Mouse (Mus musculus): ENCODE measurements around the gene Olfr1057. TPM values are rescaled to one million over a fixed set of nuclear protein-coding genes. Genes with fewer than 3 reads are reported as not detected.
"Not testable (repeated sequence)": the region's sequence is repeated elsewhere in the genome, so short reads cannot be mapped to it uniquely, and the experiment has no call there.

Gene Olfr1057
- polyA plus RNA-seq (2016; fragmentation: Nextera tagmentation; extraction: Ambion mirVana): not detected in 2 replicates

DNA sequence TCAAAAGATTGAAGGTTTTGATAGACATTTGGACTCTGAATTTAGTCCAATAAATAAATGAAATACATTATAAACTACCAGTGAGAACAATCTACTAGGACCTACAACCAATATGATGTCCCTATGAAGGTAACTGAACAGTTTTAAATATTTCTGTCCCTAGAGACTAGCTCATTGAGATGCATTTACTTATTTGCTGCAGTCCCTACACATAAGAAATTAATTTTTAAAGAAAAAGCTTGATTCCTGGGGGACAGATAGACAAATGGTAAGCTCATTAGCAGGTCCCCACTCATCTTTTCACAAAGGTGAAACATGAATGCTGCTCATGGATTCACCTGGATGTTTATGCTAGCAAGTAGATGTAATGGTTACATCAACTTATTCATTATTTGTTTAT, at the start of gene Olfr1057:
Olfr1057 (minus strand) TSS at position 101 of the 400 bp plus-strand sequence.
- ATAC-seq (ENCODE audit: low FRiP score): no peak
- Histone ChIP-seq H3K27ac (no peak within 1 kb of the TSS), H3K4me1 (no peaks in the 10 kb centered on the region), H3K9ac (no peak within 1 kb of the TSS), H3K4me2 (replicated peaks) (no peak within 1 kb of the TSS), H3K9me3 (replicated peaks) (no peaks in the 10 kb centered on the region), H3K4me3 (no peak within 1 kb of the TSS), H3K36me3 (no peaks in the 10 kb centered on the region), H3K27me3 (no peaks in the 10 kb centered on the region)

DNA sequence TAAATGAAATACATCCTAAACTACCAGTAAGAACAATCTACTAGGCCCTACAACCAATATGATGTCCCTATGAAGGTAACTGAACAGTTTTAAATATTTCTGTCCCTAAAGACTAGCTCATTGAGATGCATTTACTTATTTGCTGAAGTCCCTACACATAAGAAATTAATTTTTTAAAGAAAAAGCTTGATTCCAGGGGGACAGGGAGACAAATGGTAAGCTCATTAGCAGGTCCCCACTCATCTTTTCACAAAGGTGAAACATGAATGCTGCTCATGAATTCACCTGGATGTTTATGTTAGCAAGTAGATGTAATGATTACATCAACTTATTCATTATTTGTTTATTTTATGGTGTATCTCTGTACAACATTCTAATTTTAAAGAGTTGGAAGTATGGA, 48.5 kb upstream of the Olfr1057 start, which contains the start of gene Olfr1062:
Olfr1062 (minus strand) TSS at position 101 of the 400 bp plus-strand sequence.
- not testable (repeated sequence) for H3K27ac ChIP-seq; H3K4me3 ChIP-seq; H3K36me3 ChIP-seq; H3K4me2 ChIP-seq (replicated peaks); H3K9ac ChIP-seq; ATAC-seq (ENCODE audit: low FRiP score); H3K4me1 ChIP-seq; H3K27me3 ChIP-seq; H3K9me3 ChIP-seq (replicated peaks)

- no peaks in the 10 kb centered on the region for H3K4me1 ChIP-seq
- no peak within 1 kb of the TSS for H3K4me2 ChIP-seq (replicated peaks)
- no peak for ATAC-seq (ENCODE audit: low FRiP score)
- H3K27me3 ChIP-seq: no peaks in the 10 kb centered on the region
- H3K36me3 ChIP-seq: no peaks in the 10 kb centered on the region
- 78% methylated on average over 1 of the region's 1 CpGs for WGBS
- no peak within 1 kb of the TSS for H3K4me3 ChIP-seq
- no peaks in the 10 kb centered on the region for H3K9me3 ChIP-seq (replicated peaks)
- no peak within 1 kb of the TSS for H3K9ac ChIP-seq
- H3K27ac ChIP-seq: no peak within 1 kb of the TSS
Measured at GRCm38 (mm10) chr2:86413950-86414349, 35.8 kb upstream of the Olfr1057 start, which contains the start of gene Olfr1061. TSS of gene Olfr1061 (minus strand) at chr2:86414050.

DNA sequence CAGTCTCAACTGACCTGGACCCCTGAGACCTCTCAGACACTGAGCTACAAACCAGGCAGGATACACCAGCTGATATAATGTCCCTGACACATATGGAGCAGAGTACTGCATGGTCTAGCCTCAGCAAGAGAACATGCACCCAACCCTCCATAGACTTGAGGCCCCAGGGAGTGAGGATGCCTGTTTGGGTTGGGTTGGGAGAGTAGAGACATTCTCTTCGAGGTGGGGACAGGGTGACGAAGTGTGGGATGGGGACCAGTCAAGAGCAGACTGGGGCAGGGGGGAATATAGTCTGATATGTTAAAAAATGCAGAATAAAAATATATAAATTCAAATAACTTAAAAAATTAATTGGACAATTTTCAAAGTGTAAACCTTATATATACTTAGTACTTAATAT, 16.9 kb upstream of the Olfr1057 start:
- Histone ChIP-seq H3K9ac (no peak overlapping the region), H3K9me3 (replicated peaks) (no peaks in the 10 kb centered on the region), H3K36me3 (no peaks in the 10 kb centered on the region), H3K4me1 (no peaks in the 10 kb centered on the region), H3K27ac (no peak overlapping the region), H3K27me3 (no peaks in the 10 kb centered on the region), H3K4me3 (no peak overlapping the region), H3K4me2 (replicated peaks) (no peak overlapping the region)
- ATAC-seq (ENCODE audit: low FRiP score): no peak
- 91% methylated on average over 2 of the region's 2 CpGs for WGBS

DNA sequence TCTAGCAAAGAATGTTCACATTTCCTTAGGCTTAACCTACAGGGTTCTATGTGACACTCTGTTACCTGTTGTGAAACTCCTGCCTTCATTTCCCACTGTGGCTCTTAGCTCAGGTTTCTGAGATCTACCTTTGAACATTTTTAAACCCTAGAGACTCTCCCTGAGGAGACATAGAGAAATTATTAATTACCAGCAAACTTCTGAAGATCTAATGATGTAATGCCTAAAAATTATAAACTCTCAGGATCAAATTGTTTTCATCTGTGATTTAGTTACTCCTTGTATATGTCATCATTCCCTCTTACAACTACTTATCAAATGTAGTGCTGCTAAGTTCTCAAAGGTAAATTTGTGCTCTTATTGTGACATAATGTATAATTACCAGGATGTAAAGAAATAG, 10.3 kb upstream of the Olfr1057 start, which contains the start of gene Olfr1058:
Olfr1058 (minus strand) TSS at position 101 of the 400 bp plus-strand sequence.
- H3K27me3 ChIP-seq; H3K27ac ChIP-seq; H3K4me2 ChIP-seq (replicated peaks); H3K4me3 ChIP-seq; H3K9ac ChIP-seq; H3K4me1 ChIP-seq; H3K36me3 ChIP-seq; ATAC-seq (ENCODE audit: low FRiP score); H3K9me3 ChIP-seq (replicated peaks): not testable (repeated sequence)

GRCm38 (mm10) chr2:86366342-86366741, 11.9 kb downstream of the Olfr1057 start:
- not testable (repeated sequence) for H3K27ac ChIP-seq; H3K4me1 ChIP-seq; H3K36me3 ChIP-seq; H3K4me2 ChIP-seq (replicated peaks); H3K27me3 ChIP-seq; ATAC-seq (ENCODE audit: low FRiP score); H3K9me3 ChIP-seq (replicated peaks); H3K9ac ChIP-seq; H3K4me3 ChIP-seq
- no CpG with 5 or more reads among the region's 6 CpGs for WGBS

DNA sequence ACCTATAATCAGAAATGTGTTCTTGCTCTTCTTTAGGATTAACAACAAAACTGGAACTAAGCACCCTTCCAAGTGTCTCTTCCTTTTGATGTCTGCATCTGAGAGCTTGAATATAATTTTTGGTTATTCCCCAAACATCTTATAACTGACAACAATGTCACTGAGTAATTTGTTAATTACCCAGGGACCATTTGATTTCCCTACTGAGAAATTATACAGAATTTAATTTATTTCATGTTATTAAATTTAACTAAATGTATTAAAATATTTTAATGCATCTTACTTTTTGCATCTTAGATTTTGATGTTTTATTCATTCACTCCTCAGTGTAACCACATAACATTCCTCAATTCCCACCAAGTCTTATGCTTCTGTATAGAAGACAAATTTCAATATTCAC, 15.8 kb downstream of the Olfr1057 start, which contains the start of gene Olfr1056:
Olfr1056 (minus strand) TSS at position 101 of the 400 bp plus-strand sequence.
- H3K9ac ChIP-seq: no peak within 1 kb of the TSS
- no peak for ATAC-seq (ENCODE audit: low FRiP score)
- H3K27me3 ChIP-seq: no peaks in the 10 kb centered on the region
- no peaks in the 10 kb centered on the region for H3K4me1 ChIP-seq
- H3K27ac ChIP-seq: no peak within 1 kb of the TSS
- no peaks in the 10 kb centered on the region for H3K9me3 ChIP-seq (replicated peaks)
- H3K36me3 ChIP-seq: no peaks in the 10 kb centered on the region
- no peak within 1 kb of the TSS for H3K4me3 ChIP-seq
- H3K4me2 ChIP-seq (replicated peaks): no peak within 1 kb of the TSS

DNA sequence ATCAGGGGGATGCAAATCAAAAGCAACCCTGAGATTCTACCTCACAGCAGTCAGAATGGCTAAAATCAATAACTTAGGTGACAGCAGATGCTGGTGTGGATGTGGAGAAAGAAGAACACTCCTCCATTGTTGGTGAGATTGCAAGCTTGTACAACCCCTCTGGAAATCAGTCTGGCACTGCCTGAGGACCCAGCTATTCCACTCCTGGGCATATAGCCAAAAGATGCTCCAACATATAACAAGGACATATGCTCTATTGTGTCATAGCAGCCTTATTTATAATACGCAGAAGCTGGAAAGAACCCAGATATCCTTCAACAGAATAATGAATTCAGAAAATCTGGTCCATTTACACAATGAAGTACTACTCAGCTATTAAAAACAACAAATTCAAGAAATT, 26.4 kb downstream of the Olfr1057 start:
- 93% methylated on average over 1 of the region's 1 CpGs for WGBS
- H3K27me3 ChIP-seq; H3K27ac ChIP-seq; H3K4me2 ChIP-seq (replicated peaks); H3K4me1 ChIP-seq; H3K4me3 ChIP-seq; ATAC-seq (ENCODE audit: low FRiP score); H3K36me3 ChIP-seq; H3K9ac ChIP-seq; H3K9me3 ChIP-seq (replicated peaks): not testable (repeated sequence)

DNA sequence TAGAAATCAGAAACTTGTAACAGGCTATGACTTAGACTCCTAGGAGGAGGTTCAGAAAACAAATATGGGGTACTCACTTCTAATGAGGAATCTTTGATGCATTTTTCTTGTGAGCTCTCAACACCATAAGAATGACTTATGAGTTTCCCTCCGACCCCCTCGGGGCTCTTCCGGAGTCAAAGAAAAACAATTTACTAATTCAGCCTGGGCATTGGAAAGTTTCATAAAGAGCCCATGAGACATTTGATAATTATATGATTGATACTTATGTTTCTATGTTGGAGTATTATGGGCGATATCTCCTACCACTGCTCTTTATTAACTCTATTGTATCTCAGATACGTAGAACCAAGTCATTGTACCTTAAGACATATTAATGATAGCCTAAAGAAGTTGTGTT, 28.0 kb downstream of the Olfr1057 start, which contains the start of gene Olfr1055:
Olfr1055 (minus strand) TSS at position 101 of the 400 bp plus-strand sequence.
- Histone ChIP-seq H3K4me1 (no peaks in the 10 kb centered on the region), H3K27me3 (no peaks in the 10 kb centered on the region), H3K9ac (no peak within 1 kb of the TSS), H3K4me3 (no peak within 1 kb of the TSS), H3K36me3 (no peaks in the 10 kb centered on the region), H3K27ac (no peak within 1 kb of the TSS), H3K9me3 (replicated peaks) (no peaks in the 10 kb centered on the region), H3K4me2 (replicated peaks) (no peak within 1 kb of the TSS)
- 93% methylated on average over 5 of the region's 5 CpGs for WGBS
- no peak for ATAC-seq (ENCODE audit: low FRiP score)

DNA sequence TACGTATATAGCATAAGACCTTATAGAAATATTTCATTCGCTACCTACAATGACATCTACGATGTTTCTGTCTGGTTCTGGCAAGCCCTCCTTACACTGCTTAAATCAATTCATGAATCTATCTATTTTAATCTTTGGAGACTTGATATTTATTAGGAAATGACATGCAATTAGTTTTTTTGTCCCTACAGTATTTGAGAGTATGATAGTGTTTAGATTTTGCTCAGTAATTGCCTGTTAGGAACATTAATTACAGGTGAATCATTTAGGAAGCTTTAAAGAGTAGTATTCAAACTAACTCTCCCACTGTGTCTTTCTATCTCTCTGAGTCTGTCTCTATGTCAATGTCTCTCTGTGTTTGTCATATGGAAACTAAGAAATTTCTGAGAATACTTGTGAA, 42.9 kb downstream of the Olfr1057 start, which contains the start of gene Olfr1054:
Olfr1054 (minus strand) TSS at position 101 of the 400 bp plus-strand sequence.
- no peak within 1 kb of the TSS for H3K4me2 ChIP-seq (replicated peaks)
- no peak within 1 kb of the TSS for H3K9ac ChIP-seq
- no peaks in the 10 kb centered on the region for H3K9me3 ChIP-seq (replicated peaks)
- no peaks in the 10 kb centered on the region for H3K27me3 ChIP-seq
- H3K36me3 ChIP-seq: no peaks in the 10 kb centered on the region
- H3K4me1 ChIP-seq: no peaks in the 10 kb centered on the region
- 90% methylated on average over 3 of the region's 3 CpGs for WGBS
- no peak within 1 kb of the TSS for H3K4me3 ChIP-seq
- no peak for ATAC-seq (ENCODE audit: low FRiP score)
- no peak within 1 kb of the TSS for H3K27ac ChIP-seq

Other genes with a start within 250 kb of the Olfr1057 start
- not detected in 2 replicates for gene Olfr1039, start 242.5 kb downstream of the Olfr1057 start, polyA plus RNA-seq (2016; fragmentation: Nextera tagmentation; extraction: Ambion mirVana)
- gene Olfr1040, start 231.7 kb downstream of the Olfr1057 start, polyA plus RNA-seq (2016; fragmentation: Nextera tagmentation; extraction: Ambion mirVana): not detected in 2 replicates
- gene Olfr1042, start 216.6 kb downstream of the Olfr1057 start, polyA plus RNA-seq (2016; fragmentation: Nextera tagmentation; extraction: Ambion mirVana): not detected in 2 replicates
- not detected in 2 replicates for gene Olfr1043, start 210.9 kb downstream of the Olfr1057 start, polyA plus RNA-seq (2016; fragmentation: Nextera tagmentation; extraction: Ambion mirVana)
- gene Olfr1044, start 200.6 kb downstream of the Olfr1057 start, polyA plus RNA-seq (2016; fragmentation: Nextera tagmentation; extraction: Ambion mirVana): not detected in 2 replicates
- not detected in 2 replicates for gene Olfr52, start 192.7 kb downstream of the Olfr1057 start, polyA plus RNA-seq (2016; fragmentation: Nextera tagmentation; extraction: Ambion mirVana)
- not detected in 2 replicates for gene Olfr1045, start 175.4 kb downstream of the Olfr1057 start, polyA plus RNA-seq (2016; fragmentation: Nextera tagmentation; extraction: Ambion mirVana)
- gene Olfr1046, start 159.1 kb downstream of the Olfr1057 start, polyA plus RNA-seq (2016; fragmentation: Nextera tagmentation; extraction: Ambion mirVana): not detected in 2 replicates
- gene Olfr1047, start 147.0 kb downstream of the Olfr1057 start, polyA plus RNA-seq (2016; fragmentation: Nextera tagmentation; extraction: Ambion mirVana): not detected in 2 replicates
- not detected in 2 replicates for gene Olfr1048, start 138.1 kb downstream of the Olfr1057 start, polyA plus RNA-seq (2016; fragmentation: Nextera tagmentation; extraction: Ambion mirVana)
- gene Olfr1049, start 120.1 kb downstream of the Olfr1057 start, polyA plus RNA-seq (2016; fragmentation: Nextera tagmentation; extraction: Ambion mirVana): not detected in 2 replicates
- gene Olfr1051, start 99.3 kb downstream of the Olfr1057 start, polyA plus RNA-seq (2016; fragmentation: Nextera tagmentation; extraction: Ambion mirVana): not detected in 2 replicates
- not detected in 2 replicates for gene Olfr1052, start 85.9 kb downstream of the Olfr1057 start, polyA plus RNA-seq (2016; fragmentation: Nextera tagmentation; extraction: Ambion mirVana)
- gene Olfr1053, start 63.1 kb downstream of the Olfr1057 start, polyA plus RNA-seq (2016; fragmentation: Nextera tagmentation; extraction: Ambion mirVana): not detected in 2 replicates
- not detected in 2 replicates for gene Olfr1054, start 43.0 kb downstream of the Olfr1057 start, polyA plus RNA-seq (2016; fragmentation: Nextera tagmentation; extraction: Ambion mirVana)
- gene Olfr1055, start 28.1 kb downstream of the Olfr1057 start, polyA plus RNA-seq (2016; fragmentation: Nextera tagmentation; extraction: Ambion mirVana): not detected in 2 replicates
- not detected in 2 replicates for gene Olfr1056, start 15.9 kb downstream of the Olfr1057 start, polyA plus RNA-seq (2016; fragmentation: Nextera tagmentation; extraction: Ambion mirVana)
- gene Olfr1058, start 10.2 kb upstream of the Olfr1057 start, polyA plus RNA-seq (2016; fragmentation: Nextera tagmentation; extraction: Ambion mirVana): not detected in 2 replicates
- gene Olfr1061, start 35.7 kb upstream of the Olfr1057 start, polyA plus RNA-seq (2016; fragmentation: Nextera tagmentation; extraction: Ambion mirVana): not detected in 2 replicates
- gene Olfr1062, start 48.4 kb upstream of the Olfr1057 start, polyA plus RNA-seq (2016; fragmentation: Nextera tagmentation; extraction: Ambion mirVana): not detected in 2 replicates
- gene Olfr1065, start 72.2 kb upstream of the Olfr1057 start, polyA plus RNA-seq (2016; fragmentation: Nextera tagmentation; extraction: Ambion mirVana): not detected in 2 replicates
- not detected in 2 replicates for gene Olfr1066, start 77.9 kb upstream of the Olfr1057 start, polyA plus RNA-seq (2016; fragmentation: Nextera tagmentation; extraction: Ambion mirVana)
- not detected in 2 replicates for gene Olfr228, start 109.0 kb upstream of the Olfr1057 start, polyA plus RNA-seq (2016; fragmentation: Nextera tagmentation; extraction: Ambion mirVana)
- not detected in 2 replicates for gene Olfr1076, start 130.1 kb upstream of the Olfr1057 start, polyA plus RNA-seq (2016; fragmentation: Nextera tagmentation; extraction: Ambion mirVana)
- not detected in 2 replicates for gene Olfr1079, start 164.1 kb upstream of the Olfr1057 start, polyA plus RNA-seq (2016; fragmentation: Nextera tagmentation; extraction: Ambion mirVana)
- gene Olfr1080, start 179.8 kb upstream of the Olfr1057 start, polyA plus RNA-seq (2016; fragmentation: Nextera tagmentation; extraction: Ambion mirVana): not detected in 2 replicates
- gene Olfr1082, start 220.6 kb upstream of the Olfr1057 start, polyA plus RNA-seq (2016; fragmentation: Nextera tagmentation; extraction: Ambion mirVana): not detected in 2 replicates

Data from hindbrain, embryonic 12.5 days (tissue).